Mouse (Mus musculus) layer of hippocampus, postnatal 25 days (tissue): ENCODE data around the gene Mlana. TPM values are rescaled to one million over a fixed set of nuclear protein-coding genes. Genes with fewer than 3 reads are reported as not detected.

Source experiments
- DNase-seq, 2 experiments: peaks; one replicate each; pipeline ENCODE4 v3.0.0; 2022; ENCODE audit warnings: mixed read lengths in 2 of 2, low spot score in 1 of 2; ENCODE audit errors: extremely low spot score in 1 of 2
- total RNA-seq, 2 experiments: library from RNA; stranded (reverse); gene quantifications; 2 replicates each; pipeline ENCODE4 v1.2.3; 2021

Mlana gene
- total RNA-seq, 2 experiments from 2014 or later, result 0.62 TPM; not detected in 1

- no peak for DNase-seq
Measured at GRCm38 (mm10) chr19:29674946-29675345, 22.7 kb upstream of the Mlana start.

- no peak for DNase-seq
Measured at GRCm38 (mm10) chr19:29675562-29676078, 22.0 kb upstream of the Mlana start.

- no peak for DNase-seq
Measured at GRCm38 (mm10) chr19:29676479-29677193, 21.0 kb upstream of the Mlana start.

GRCm38 (mm10) chr19:29678181-29678778 is 19.3 kb upstream of the Mlana start:
- DNase-seq, result peak in 1 of 2 experiments; percentile 22

GRCm38 (mm10) chr19:29680182-29681152 is 17.2 kb upstream of the Mlana start:
- DNase-seq, result no peak

- peak; percentile 78 to 96 for DNase-seq
Measured at GRCm38 (mm10) chr19:29683844-29684540, 13.6 kb upstream of the Mlana start.

GRCm38 (mm10) chr19:29695071-29695470 is 2.6 kb upstream of the Mlana start:
- no peak for DNase-seq

GRCm38 (mm10) chr19:29696309-29696708 is 1.3 kb upstream of the Mlana start:
- DNase-seq, result no peak

GRCm38 (mm10) chr19:29696840-29697239 is 784 bp upstream of the Mlana start:
- no peak for DNase-seq

GRCm38 (mm10) chr19:29701707-29702106 is 4.1 kb downstream of the Mlana start:
- no peak for DNase-seq

GRCm38 (mm10) chr19:29704436-29704835 is 6.8 kb downstream of the Mlana start:
- DNase-seq, result no peak

- DNase-seq, result no peak
Measured at GRCm38 (mm10) chr19:29707314-29707898, 9.8 kb downstream of the Mlana start.

GRCm38 (mm10) chr19:29708003-29708402 is 10.4 kb downstream of the Mlana start:
- no peak for DNase-seq

GRCm38 (mm10) chr19:29708461-29708860 is 10.8 kb downstream of the Mlana start:
- no peak for DNase-seq

GRCm38 (mm10) chr19:29709461-29709860 is 11.8 kb downstream of the Mlana start:
- no peak for DNase-seq

GRCm38 (mm10) chr19:29713451-29713850 is 15.8 kb downstream of the Mlana start:
- no peak for DNase-seq

GRCm38 (mm10) chr19:29717854-29718253 is 20.2 kb downstream of the Mlana start:
- DNase-seq, result no peak

- no peak for DNase-seq
Measured at GRCm38 (mm10) chr19:29718476-29718875, 20.9 kb downstream of the Mlana start.

GRCm38 (mm10) chr19:29735421-29735820 is 37.8 kb downstream of the Mlana start:
- no peak for DNase-seq

- DNase-seq, result no peak
Measured at GRCm38 (mm10) chr19:29739608-29740007, 42.0 kb downstream of the Mlana start.
